Mouse (Mus musculus) WW6 (cell line): ENCODE data around the gene Vdr.

Source experiments
- DNase-seq: peaks from one replicate; pipeline ENCODE4 v3.0.0-alpha.2; 2013; ENCODE audit warnings: low read depth, low spot score

Vdr gene

DNA sequence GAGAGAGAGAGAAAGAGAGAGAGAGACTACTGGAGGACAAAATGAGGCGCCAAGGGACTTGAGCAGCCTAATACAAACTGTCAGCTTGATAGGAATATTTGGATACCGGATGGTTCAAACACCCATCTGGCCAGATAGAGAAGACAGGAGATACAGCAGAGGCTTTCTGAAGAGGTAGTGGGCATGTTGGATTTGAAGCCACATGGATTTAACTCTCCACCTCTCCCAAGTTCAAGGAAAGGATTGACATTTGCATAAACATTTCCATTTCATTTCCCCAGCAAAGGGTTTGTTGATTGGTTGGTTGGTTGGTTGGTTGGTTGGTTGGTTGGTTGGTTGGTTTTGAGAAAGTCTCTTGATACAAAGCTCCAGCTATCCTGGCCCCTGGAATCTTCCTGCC, 62.6 kb downstream of the Vdr start:
- no peak for DNase-seq

DNA sequence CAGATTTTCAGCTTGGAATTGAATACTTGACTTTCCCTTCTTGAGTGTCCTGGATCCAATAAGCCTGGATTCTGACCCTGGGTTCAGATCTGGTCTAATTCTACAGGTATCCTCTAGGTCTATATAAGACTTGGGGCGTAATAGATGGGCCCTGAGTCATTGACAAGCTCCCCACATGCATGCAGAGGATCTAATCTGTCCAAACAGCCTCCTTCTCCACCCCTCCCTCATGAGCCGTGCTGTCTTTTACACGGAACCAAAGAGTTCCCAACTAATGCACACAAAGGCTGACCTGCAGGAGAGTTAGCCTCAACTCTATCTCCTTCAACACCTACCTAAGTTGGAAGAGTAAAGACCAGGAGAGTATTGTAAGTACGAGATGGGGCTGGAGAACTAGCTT, 63.1 kb downstream of the Vdr start:
- no peak for DNase-seq

GRCm38 (mm10) chr15:97846121-97846882, 64.1 kb downstream of the Vdr start:
- no peak for DNase-seq

DNA sequence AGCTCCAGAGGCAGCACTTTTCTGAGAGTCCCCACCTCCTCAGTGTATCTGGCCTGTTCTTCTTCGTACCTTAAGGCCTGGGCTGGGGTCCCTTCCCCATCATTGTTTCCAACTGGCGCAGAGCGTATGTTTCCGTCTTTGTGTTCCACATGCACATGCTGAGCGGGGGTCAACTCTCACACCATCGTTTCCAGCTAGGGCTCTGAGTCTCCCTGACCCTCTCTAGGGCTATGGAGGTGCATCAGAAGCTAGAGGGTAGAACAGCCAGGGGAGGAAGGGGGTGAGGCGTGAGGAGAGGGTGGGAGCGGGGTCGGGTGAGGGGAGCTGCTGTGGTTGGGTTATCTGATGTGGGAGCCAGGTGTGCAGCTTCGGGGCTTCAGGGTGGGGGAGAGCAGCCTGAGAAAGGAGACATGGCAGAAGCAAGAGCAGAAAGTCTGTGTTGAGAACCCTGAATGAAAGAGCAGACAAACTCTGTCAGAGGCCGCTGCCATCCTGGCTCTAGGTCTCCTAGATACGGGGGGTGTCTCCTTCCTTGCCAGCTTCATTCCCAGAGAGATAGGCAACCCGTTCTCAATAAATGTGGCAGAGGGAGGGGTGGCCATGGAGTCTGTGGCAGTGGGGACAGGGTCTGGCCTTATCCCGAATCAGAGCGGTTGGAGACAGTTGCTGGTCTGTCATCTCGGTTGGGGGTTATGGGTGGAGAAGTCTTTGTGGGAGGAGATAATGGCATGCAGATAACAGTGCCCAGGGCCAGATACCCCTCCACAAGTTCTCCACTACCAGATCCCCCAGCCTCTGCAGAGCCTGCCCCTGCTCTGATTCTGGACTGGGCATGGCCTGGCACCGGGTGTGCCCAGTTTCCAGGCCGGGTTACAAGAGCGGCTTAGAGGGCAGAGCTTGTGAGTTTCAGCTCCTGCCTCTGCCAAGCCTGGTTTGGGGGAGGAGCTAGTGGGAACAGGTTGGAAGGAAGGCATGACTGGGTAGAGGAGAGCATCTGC, 66.1 kb downstream of the Vdr start, which contains the start of gene Hdac7:
Gene Hdac7, minus strand, starts transcription at position 466 of the 998 bp plus-strand sequence.
- DNase-seq, result no peak

- no peak for DNase-seq
Measured at GRCm38 (mm10) chr15:97843247-97843651, 67.2 kb downstream of the Vdr start.

- DNase-seq, result no peak
Measured at GRCm38 (mm10) chr15:97842058-97842457, 68.4 kb downstream of the Vdr start.

DNA sequence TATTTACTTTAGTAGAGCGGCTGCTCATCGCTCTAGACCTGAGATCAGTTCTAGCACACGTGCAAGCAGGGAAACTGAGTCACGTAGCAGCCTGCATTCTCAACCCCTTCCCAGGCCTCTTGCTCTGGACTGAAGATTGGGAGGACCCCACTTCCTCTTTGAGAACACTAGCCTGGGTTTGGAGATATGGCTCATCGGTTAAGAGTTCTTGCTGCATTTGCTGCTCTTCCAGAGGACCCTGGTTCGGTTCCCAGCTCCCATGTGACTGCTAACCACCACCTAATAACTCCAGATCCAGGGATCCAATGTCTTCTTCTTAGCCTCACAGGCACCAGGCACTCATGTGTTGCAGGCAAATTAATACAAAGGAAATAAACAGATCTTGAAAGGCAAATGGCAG, 69.0 kb downstream of the Vdr start:
- DNase-seq, result no peak

- DNase-seq, result no peak
Measured at GRCm38 (mm10) chr15:97840781-97841180, 69.6 kb downstream of the Vdr start.

DNA sequence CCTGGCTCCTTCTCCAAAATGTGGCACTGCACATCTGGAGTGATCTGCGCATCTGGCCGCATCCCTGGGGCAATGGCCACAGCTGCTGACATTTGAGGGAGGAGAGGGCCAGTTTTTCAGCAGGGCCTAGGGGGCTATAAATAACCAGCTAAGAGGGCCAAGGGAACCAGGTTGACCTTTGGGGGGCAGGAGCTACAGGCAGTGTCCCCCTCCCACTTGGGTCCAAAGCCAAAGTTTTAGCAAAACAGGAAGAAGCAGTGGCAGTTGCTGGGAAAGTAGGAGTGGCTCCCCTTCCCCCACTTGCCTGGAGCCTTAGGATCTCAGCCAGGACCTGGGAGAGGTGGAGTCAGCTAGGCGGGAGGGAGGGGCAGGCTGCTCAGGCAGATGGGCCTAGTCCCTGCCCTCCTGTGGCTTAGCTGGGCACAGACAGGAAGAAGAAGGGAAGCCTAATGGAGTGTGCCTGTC, 70.4 kb downstream of the Vdr start:
- no peak for DNase-seq

DNA sequence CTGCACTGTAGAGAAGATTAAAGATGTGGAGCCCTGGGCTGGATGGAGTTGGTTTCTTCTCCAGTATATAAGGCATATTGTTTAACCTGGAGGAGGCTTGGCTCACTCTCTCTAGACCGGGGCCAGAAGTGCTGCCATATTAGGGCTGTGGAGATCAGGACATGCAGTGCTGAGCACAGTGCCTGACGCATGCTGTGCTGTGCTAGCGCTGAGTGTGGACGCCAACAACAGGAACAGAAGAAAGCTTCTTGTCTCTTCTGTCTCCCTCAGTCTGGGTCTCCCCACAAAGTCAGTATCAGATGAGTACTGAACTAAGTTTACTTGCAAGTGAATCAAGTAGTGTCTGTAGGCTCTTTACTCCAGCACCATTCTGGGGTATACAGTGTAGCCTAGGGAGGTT, 71.0 kb downstream of the Vdr start:
- DNase-seq, result no peak

- no peak for DNase-seq
Measured at GRCm38 (mm10) chr15:97839012-97839411, 71.4 kb downstream of the Vdr start.

GRCm38 (mm10) chr15:97838395-97838794, 72.0 kb downstream of the Vdr start:
- DNase-seq, result no peak

GRCm38 (mm10) chr15:97837491-97838061, 72.9 kb downstream of the Vdr start:
- DNase-seq, result no peak

DNA sequence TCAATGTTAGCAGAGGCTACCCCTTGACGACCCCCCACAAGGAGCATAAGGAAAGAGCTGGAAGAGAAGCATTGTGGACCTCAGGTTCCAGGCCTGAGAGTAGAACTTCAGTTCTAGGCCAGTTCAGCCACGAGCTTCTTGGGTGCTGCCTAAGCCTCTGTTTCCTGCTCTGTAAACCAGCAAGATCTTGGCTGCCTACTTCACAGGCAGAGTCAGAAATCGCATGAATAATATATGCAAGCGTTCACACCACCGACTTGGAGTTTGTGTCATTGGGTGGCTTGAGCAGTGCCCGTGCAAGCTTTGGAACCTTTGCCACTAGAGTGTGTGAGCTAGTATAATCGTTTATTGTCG, 73.6 kb downstream of the Vdr start:
- no peak for DNase-seq

- no peak for DNase-seq
Measured at GRCm38 (mm10) chr15:97836153-97836893, 74.1 kb downstream of the Vdr start.

DNA sequence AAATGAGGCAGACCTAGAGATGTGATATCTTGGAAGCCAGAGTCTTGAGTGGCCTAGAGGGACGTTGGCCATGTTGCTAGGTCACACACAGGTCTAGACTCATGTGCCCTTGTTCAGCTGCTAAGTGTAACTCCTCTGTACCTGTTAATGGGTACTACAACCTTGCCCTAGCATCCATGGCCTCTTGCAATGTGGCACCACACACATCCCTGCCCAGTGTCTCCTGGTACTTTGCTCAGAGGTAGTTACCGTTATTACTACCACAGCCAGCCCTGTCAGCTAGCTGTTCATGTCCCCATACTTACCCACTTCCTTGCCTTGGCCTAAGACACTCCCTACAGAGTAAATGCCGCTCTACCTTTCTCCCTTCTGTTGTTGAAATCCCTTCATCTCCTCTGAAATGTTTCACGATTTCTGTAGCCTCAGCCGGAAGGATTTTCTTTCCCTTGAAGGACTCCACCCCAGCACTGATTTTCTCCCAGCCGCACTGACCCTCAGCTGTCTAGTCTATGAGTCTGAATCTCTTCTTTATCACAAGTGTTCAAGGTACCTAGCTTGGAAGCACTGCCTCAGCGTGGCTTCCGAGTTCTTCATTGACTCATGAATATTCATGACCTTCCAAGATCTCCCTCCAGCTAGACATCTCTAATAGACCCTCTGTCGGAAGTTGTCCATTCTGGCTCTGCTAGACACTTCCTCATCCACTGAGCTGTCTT, 77.5 kb downstream of the Vdr start:
- DNase-seq, result no peak

DNA sequence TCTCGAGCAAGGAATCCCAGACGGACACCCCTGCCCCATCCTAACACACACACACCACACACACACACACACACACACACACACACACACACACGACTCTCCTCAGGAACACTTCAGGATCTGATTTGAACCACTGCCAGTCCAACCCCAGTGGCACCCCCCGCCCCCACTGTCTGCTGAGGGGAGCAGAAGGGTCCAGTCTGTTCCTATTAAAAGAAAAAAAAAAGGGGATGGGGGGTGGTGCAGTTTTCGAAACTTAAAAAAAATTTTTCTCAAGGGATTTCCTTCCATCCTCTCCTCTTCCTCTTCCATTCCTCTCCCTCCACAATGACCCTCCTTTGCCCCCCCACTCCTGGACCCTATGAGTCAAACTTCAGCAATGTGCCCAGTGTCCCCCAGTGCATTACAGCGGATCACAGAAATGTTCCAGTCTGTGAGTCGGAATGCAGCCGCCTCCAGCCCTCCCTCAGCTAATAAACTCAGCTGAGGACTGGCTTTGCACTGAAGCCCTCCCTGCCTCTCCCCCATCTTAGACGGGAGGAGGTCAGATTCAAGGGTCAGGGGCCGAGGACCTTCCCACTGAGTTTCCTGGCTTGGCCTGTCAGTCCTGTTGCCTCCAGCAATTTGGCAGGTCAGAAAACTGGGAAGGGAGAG, 78.3 kb downstream of the Vdr start:
- DNase-seq, result no peak

DNA sequence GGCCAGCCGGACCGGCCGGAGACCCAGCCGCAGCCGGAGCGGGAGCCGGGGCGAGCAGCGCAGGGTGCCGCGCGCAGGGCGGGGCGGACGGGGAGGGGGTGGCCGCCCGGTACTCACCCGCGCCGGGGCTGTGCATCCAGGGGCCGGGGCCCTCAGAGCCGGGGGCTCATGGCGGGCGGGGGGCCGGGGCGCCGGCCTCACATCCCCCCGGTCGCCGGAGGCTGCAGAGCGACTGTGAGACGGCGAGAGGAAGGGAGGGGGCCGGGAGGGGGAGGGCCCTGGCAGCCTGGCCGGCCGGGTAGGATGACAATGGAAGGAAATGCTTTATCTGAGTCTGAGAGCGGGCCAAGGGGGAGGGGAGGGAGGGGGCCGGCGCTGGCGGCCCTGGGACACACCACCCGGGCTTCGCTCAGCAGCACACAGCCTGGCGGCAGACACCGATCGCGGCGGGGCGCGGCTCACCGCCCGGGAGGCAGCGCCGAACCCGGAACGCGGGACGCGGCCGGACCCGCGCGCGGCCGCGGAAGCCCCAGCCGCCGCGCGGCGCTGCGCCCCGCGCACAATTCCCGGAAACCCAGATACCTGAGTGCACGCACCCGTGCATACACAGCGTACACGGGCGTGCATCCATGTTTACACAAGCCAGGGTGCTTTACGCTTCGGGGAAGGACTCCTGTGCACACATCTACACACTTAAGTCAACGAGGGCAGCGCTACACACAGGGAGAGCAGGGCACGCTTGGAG, 79.0 kb downstream of the Vdr start:
- DNase-seq, result no peak

GRCm38 (mm10) chr15:97830788-97831241, 79.6 kb downstream of the Vdr start:
- DNase-seq, result no peak
